Mouse (Mus musculus) lung, postnatal 0 days (tissue): ENCODE data around the gene Prdm16.

ENCODE experiments used
- CTCF ChIP-seq: IDR thresholded peaks from 2 replicates; pipeline ENCODE4 v1.5.1; 2016; ENCODE audit warnings: antibody characterized with exemption, mild to moderate bottlenecking
- EP300 ChIP-seq: IDR thresholded peaks from 2 replicates; pipeline ENCODE4 v1.6.1; 2016; ENCODE audit warnings: antibody characterized with exemption, mild to moderate bottlenecking, control low read depth

DNA sequence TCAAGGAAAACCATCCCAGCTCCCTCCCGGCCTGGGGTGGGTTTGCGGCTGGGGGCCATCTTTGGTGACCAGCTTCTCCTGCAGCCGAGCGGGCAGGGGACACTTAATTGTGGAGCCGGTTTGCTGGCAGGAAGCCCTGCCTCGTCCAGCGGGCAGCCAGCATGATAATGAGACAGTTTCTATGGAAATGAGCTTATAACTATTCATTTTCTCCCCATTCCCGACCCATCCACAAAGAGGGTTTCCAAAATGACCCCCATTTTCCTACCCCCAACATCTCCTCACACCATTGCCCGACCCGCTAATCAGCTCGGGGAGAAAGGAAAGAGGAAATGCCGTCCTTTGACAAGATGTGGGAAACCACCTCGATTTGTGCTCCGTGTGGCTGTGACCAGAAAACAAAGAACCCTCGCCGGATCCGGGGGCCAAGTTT, 86.7 kb downstream of the Prdm16 start:
- TF ChIP-seq CTCF, result no peak
- TF ChIP-seq EP300, result no peak
